Mouse (Mus musculus): ENCODE results near the gene Rpusd3.

DNA sequence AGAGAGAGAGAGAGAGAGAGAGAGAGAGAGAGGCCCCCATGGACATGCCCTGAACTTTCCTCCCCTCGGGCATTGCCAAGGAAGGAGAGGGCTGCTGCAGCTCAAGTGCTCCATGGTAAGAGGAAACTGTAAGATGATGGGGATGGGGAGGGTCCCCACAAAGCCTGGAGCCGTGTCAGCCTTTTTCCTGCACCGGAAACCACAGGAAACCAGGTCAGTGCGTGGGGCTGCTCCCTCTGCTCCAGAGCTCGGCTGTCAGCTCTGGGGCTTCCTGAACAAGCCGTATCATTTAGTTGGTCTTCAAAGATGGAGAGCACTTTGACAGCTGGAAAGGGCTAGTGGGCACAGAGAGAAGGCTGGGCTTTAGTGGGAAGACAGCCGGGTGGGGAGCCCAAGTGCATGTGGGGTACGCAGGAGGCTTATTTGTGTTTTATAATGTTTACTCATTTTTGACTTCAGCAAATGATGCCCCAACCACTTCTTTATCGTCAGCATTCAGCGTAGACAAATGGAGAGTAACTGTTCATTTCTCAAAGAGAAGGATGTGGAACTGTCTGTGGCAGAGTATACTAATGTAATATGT lies 38.9 kb upstream of the Rpusd3 start, which contains the start of gene Il17re:
- no peak for TF ChIP-seq CTCF (IDR thresholded peaks at IDR 0.05; ENCODE audit: low read depth, low read length)
- no peak for TF ChIP-seq GATA1 (IDR thresholded peaks at IDR 0.05; ENCODE audit: borderline replicate concordance, low read length)

Measured in G1E (cell line).